Mouse (Mus musculus): Measurements from ENCODE around the gene Lhfpl2. TPM values are rescaled to one million over a fixed set of nuclear protein-coding genes. Genes with fewer than 3 reads are reported as not detected.

Lhfpl2 gene
- polyA plus RNA-seq, 1 experiment from 2014 or later = 33.0 TPM

- POLR2A ChIA-PET = no interaction called here
- ATAC-seq (no peak), DNase-seq (ENCODE audit: low read depth, low spot score) (no peak)
- in situ Hi-C loops (cut with MboI; ENCODE audit: low pct_unique_long_range_greater_than_20kb) = no loop called here
- CTCF ChIA-PET = no interaction called here
- no peaks in the 10 kb centered on the region for H3K27me3 ChIP-seq
- TF ChIP-seq CTCF (IDR thresholded peaks at IDR 0.05) = no peak
Observed at GRCm38 (mm10) chr13:94240873-94241272, 183.3 kb downstream of the Lhfpl2 start.

- ATAC-seq (no peak), DNase-seq (ENCODE audit: low read depth, low spot score) (no peak)
- H3K27me3 ChIP-seq = no peaks in the 10 kb centered on the region
- POLR2A ChIA-PET = no interaction called here
- TF ChIP-seq CTCF (IDR thresholded peaks at IDR 0.05) = no peak
- CTCF ChIA-PET = interaction anchor here (1.2 kb wide), 1 partner anchor 12 kb away, joined by 4 read pairs; no protein-coding TSS in a partner anchor
- in situ Hi-C loops (cut with MboI; ENCODE audit: low pct_unique_long_range_greater_than_20kb) = no loop called here
Observed at GRCm38 (mm10) chr13:94241892-94242524, 184.4 kb downstream of the Lhfpl2 start.

- CTCF ChIA-PET = interaction anchor here (1.2 to 1.5 kb wide), 2 partner anchors 11 to 12 kb away, joined by 4 to 5 read pairs; no protein-coding TSS in a partner anchor
- TF ChIP-seq CTCF (IDR thresholded peaks at IDR 0.05) = no peak
- POLR2A ChIA-PET = interaction anchor here (0.6 kb wide), 1 partner anchor 8 kb away, joined by 11 read pairs; no protein-coding TSS in a partner anchor
- ATAC-seq (no peak), DNase-seq (ENCODE audit: low read depth, low spot score) (no peak)
- no peaks in the 10 kb centered on the region for H3K27me3 ChIP-seq
- in situ Hi-C loops (cut with MboI; ENCODE audit: low pct_unique_long_range_greater_than_20kb) = no loop called here
Observed at GRCm38 (mm10) chr13:94242897-94243296, 185.3 kb downstream of the Lhfpl2 start.

Other genes starting within 250 kb of the Lhfpl2 start
- 74.9 TPM for gene Scamp1, start 228.1 kb downstream of the Lhfpl2 start, polyA plus RNA-seq (2021)